Mouse (Mus musculus) liver, adult 2 months (tissue): Measurements from ENCODE around the gene Krtap9-3. TPM values are rescaled to one million over a fixed set of nuclear protein-coding genes. Genes with fewer than 3 reads are reported as not detected.
"Not testable (repeated sequence)": the region's sequence is repeated elsewhere in the genome, so short reads cannot be mapped to it uniquely, and the experiment has no call there.

Experiments used
- DNase-seq: peaks from one replicate; pipeline ENCODE4 v3.0.0-alpha.2; 2011; ENCODE audit warnings: low read depth, low spot score; ENCODE audit errors: extremely low read depth
- H3K27ac ChIP-seq: fragments of 200-500 bp; replicated peaks from 2 replicates; pipeline ENCODE4 v1.5.1; 2012; ENCODE audit warnings: low read depth, mild to moderate bottlenecking, control low read depth, inconsistent platforms, low read length; ENCODE audit not compliant: insufficient read depth
- H3K27me3 ChIP-seq: fragments of 200-500 bp; 2 replicates; pipeline ENCODE4 v1.6.1; 2012; ENCODE audit warnings: mild to moderate bottlenecking, moderate library complexity, low read length, inconsistent platforms; ENCODE audit not compliant: control insufficient read depth, insufficient read depth
- H3K36me3 ChIP-seq: fragments of 200-500 bp; 2 replicates; pipeline ENCODE4 v1.6.1; 2012; ENCODE audit warnings: low read length, inconsistent platforms; ENCODE audit not compliant: control insufficient read depth, insufficient read depth
- H3K4me1 ChIP-seq: fragments of 200-500 bp; 2 replicates; pipeline ENCODE4 v1.6.1; 2011; ENCODE audit warnings: low read length; ENCODE audit not compliant: control insufficient read depth, insufficient read depth
- H3K4me3 ChIP-seq: fragments of 200-500 bp; 2 replicates; pipeline ENCODE4 v1.5.1; 2011; ENCODE audit warnings: low read depth, mild to moderate bottlenecking, control low read depth, low read length, moderate library complexity; ENCODE audit not compliant: insufficient read depth
- H3K79me2 ChIP-seq: fragments of 200-500 bp; 2 replicates; pipeline ENCODE4 v1.6.1; 2012; ENCODE audit warnings: inconsistent platforms, mild to moderate bottlenecking, low read length, moderate library complexity; ENCODE audit not compliant: control insufficient read depth, insufficient read depth
- H3K9ac ChIP-seq: fragments of 200-500 bp; 2 replicates; pipeline ENCODE4 v1.6.1; 2012; ENCODE audit warnings: low read depth, mild to moderate bottlenecking, control low read depth, inconsistent platforms, low read length
- CTCF ChIP-seq: fragments of 200-500 bp; IDR thresholded peaks from 2 replicates; pipeline ENCODE4 v1.5.1; 2011; ENCODE audit warnings: low read depth, low read length, control low read depth
- POLR2A ChIP-seq: fragments of 200-500 bp; IDR thresholded peaks from 2 replicates; pipeline ENCODE4 v1.6.1; 2011; ENCODE audit warnings: low read length, control low read depth; ENCODE audit not compliant: insufficient read depth; ENCODE audit errors: extremely low read depth
- WGBS: fragments of 180-500 bp; shearing (Covaris S2); methylation state at CpG from one replicate; pipeline ENCODE4 v1.1.7; 2018; 5-methylcytosine and 5-hydroxymethylcytosine counted together
- polyA plus RNA-seq: library from polyadenylated mRNA; depleted of rRNA; stranded (reverse); fragments of >200 nt; gene quantifications from 2 replicates; pipeline ENCODE4 v1.2.3, GENCODE M21; 2012
- total RNA-seq: library from RNA; depleted of rRNA; stranded (reverse); fragments of >200 nt; gene quantifications from 2 replicates; pipeline ENCODE4 v1.2.3, GENCODE M21; 2014

The Krtap9-3 gene
- total and polyA plus RNA-seq, 2 experiments, result not detected

DNA sequence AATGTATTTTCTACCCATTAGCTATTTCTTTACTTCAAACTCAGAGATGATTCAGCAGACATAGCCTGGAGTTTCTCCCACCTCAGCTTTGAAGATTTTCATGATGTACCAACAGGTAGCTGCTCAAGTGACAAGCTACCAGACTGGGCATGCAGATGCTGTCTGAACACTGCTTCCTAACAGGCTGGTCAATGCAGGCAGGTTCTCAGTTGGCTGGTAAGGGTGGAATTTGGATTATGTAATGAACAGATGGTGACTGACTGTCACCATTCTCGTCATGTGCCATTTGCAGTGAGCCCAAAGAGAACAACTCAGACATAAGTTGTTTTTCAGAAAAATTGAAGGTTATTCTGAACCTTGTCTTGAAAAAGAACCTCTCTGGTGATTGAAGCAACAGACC lies 11.2 kb upstream of the Krtap9-3 start:
- 67% methylated on average over 1 of the region's 1 CpGs for WGBS
- no peak overlapping the region for H3K4me3 ChIP-seq
- no peaks in the 10 kb centered on the region for H3K4me1 ChIP-seq

DNA sequence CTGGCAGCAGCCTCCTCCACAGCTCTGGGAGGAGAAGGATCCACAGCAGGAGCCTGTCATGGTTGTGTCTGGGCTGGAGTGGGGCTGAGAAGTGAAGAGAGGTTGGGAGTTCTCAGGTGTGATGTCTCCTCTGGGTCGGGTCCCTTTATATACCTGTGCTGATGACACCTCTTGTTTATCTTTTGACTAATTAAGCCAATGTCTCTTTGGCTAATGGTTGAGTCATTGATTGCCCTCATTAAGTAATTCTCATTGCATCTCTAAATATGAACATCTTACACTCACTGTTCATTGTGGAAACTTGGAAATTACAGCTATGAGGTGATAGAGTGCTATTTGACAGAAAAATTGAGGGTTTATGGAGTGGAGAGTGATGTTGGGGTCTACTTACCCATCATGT lies 5.3 kb upstream of the Krtap9-3 start, which contains the start of gene Gm11938:
TSS of gene Gm11938 (minus strand) at position 101 of the 400 bp plus-strand sequence.
- not testable (repeated sequence) for H3K79me2 ChIP-seq, H3K9ac ChIP-seq, H3K27ac ChIP-seq, H3K27me3 ChIP-seq, H3K4me1 ChIP-seq, H3K4me3 ChIP-seq, DNase-seq, H3K36me3 ChIP-seq
- 36% methylated on average over 1 of the region's 1 CpGs for WGBS

More for the DNA sequence above, 11.2 kb upstream of the Krtap9-3 start:
- Histone ChIP-seq H3K27ac (no peak overlapping the region), H3K79me2 (no peaks in the 10 kb centered on the region), H3K36me3 (no peaks in the 10 kb centered on the region), H3K27me3 (no peaks in the 10 kb centered on the region), H3K9ac (no peak overlapping the region)
- no peak for TF ChIP-seq POLR2A
- no peak for TF ChIP-seq CTCF
- DNase-seq, result no peak

DNA sequence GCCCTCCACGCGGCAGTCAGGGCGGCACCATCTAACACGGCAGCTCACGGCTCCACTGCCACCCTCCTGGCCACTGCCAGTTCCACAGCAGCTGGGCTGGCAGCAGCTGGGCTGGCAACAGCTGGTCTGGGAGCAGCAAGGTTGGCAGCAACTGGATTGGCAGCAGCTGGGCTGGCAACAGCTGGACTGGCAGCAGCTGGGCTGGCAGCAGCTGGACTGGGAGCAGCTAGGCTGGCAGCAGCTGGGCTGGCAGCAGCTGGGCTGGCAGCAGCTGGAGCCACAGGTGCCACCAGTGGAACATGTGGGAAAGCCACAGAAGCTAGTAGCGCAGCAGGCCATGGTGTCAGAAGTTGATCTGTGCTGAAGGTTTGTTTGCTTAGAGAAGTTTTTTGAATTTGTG lies 6.9 kb downstream of the Krtap9-3 start, which contains the start of gene Krtap1-3:
TSS of gene Krtap1-3 (minus strand) at position 359 of the 400 bp plus-strand sequence.
- TF ChIP-seq POLR2A (no peak), CTCF (no peak)

DNA sequence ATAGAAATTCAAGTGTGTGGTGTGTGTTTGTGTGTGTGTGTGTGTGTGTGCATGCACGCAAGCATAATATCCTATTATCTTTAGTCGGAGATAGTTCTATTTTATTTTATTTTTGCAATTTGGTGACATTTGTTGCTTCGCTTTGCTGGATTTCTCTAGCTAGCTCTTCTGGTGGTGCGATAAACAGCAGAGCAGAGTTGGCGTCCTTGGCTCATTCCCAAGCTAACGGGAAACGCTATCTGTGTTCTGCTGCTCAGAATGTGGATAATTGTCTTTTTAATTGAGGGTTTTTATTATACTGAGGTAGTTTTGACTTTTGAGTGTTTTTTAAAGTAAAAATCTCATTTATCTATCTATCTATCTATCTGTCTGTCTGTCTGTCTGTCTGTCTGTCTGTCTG lies 12.8 kb downstream of the Krtap9-3 start:
- Histone ChIP-seq H3K36me3 (no peaks in the 10 kb centered on the region), H3K4me3 (no peak overlapping the region), H3K79me2 (no peaks in the 10 kb centered on the region), H3K27me3 (0 out of 2 replicates have a peak, but pooled peaks cover 2% of the 10 kb centered on the region), H3K4me1 (no peaks in the 10 kb centered on the region), H3K9ac (no peak overlapping the region), H3K27ac (no peak overlapping the region)
- no peak for DNase-seq
- no peak for TF ChIP-seq CTCF
- 80% methylated on average over 7 of the region's 7 CpGs for WGBS

More for the DNA sequence above, 6.9 kb downstream of the Krtap9-3 start, which contains the start of gene Krtap1-3:
- no peaks in the 10 kb centered on the region for H3K36me3 ChIP-seq
- H3K79me2 ChIP-seq, result no peaks in the 10 kb centered on the region
- H3K27ac ChIP-seq, result no peak within 1 kb of the TSS
- H3K4me1 ChIP-seq, result no peaks in the 10 kb centered on the region
- no peak within 1 kb of the TSS for H3K9ac ChIP-seq
- WGBS, result 85% methylated on average over 6 of the region's 6 CpGs
- 0 out of 2 replicates have a peak, but pooled peaks cover 3% of the 10 kb centered on the region for H3K27me3 ChIP-seq
- no peak for DNase-seq
- H3K4me3 ChIP-seq, result no peak within 1 kb of the TSS

DNA sequence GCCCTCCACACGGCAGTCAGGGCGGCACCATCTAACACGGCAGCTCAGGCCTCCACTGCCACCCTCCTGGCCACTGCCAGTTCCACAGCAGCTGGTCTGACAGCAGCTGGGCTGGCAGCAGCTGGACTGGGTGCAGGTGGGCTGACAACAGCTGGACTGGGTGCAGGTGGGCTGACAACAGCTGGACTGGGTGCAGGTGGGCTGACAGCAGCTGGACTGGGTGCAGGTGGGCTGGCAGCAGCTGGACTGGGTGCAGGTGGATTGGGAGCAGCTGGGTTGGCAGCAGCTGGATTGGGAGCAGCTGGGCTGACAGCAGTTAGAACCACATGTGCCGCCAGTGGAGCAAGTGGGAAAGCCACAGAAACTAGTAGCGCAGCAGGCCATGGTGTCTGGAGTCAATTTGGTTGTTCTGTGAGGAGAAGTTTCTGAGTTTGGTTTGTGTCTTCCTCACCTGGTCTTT lies 14.6 kb downstream of the Krtap9-3 start, which contains the start of gene Krtap1-4:
TSS of gene Krtap1-4 (minus strand) at position 410 of the 460 bp plus-strand sequence.
- no peak within 1 kb of the TSS for H3K27ac ChIP-seq
- WGBS, result 87% methylated on average over 5 of the region's 5 CpGs

DNA sequence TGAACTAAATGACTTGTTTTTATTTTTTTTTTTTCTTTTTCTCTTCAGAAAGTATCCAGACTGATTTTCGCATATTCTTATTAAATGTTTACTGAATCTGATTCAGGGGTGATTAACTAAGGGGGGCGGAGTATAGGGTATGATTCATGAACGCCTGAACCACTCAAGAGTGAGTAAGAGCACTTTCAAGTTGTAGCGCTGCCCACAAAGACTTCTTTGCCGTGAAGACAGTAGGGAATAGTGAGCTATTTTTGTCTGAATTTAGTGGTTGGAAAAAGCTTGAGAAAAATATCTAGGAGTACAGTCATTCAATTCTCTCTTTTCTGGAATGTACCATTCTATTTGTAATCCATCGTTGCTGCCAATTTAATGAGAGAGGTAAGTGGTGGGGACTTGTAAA lies 16.3 kb downstream of the Krtap9-3 start:
- no peak for DNase-seq
- no peaks in the 10 kb centered on the region for H3K4me1 ChIP-seq
- no peak overlapping the region for H3K27ac ChIP-seq
- TF ChIP-seq POLR2A, result no peak
- no peak for TF ChIP-seq CTCF
- H3K9ac ChIP-seq, result no peak overlapping the region
- 88% methylated on average over 6 of the region's 6 CpGs for WGBS
- 0 out of 2 replicates have a peak, but pooled peaks cover 2% of the 10 kb centered on the region for H3K27me3 ChIP-seq
- no peaks in the 10 kb centered on the region for H3K36me3 ChIP-seq
- H3K4me3 ChIP-seq, result no peak overlapping the region
- H3K79me2 ChIP-seq, result no peaks in the 10 kb centered on the region

More for the DNA sequence above, 14.6 kb downstream of the Krtap9-3 start, which contains the start of gene Krtap1-4:
- DNase-seq, result no peak
- no peak within 1 kb of the TSS for H3K4me3 ChIP-seq
- H3K36me3 ChIP-seq, result no peaks in the 10 kb centered on the region
- H3K9ac ChIP-seq, result no peak within 1 kb of the TSS
- H3K27me3 ChIP-seq, result 0 out of 2 replicates have a peak, but pooled peaks cover 2% of the 10 kb centered on the region
- no peaks in the 10 kb centered on the region for H3K79me2 ChIP-seq
- no peaks in the 10 kb centered on the region for H3K4me1 ChIP-seq
- no peak for TF ChIP-seq CTCF
- no peak for TF ChIP-seq POLR2A
